Mouse (Mus musculus) liver, postnatal 0 days (tissue): ENCODE measurements at regions not wholly inside any gene's neighbourhood (a gene's known extent, or its start where the extent isn't known, plus 50 kb on each side); places are given as distances from the start of the nearest gene placed in this dataset.

Source experiments
- ATAC-seq: fragments of 200-750 bp; cut with Nextera tagmentation; 2 replicates; pipeline ENCODE4 v1.8.0; 2017; ENCODE audit warnings: mild to moderate bottlenecking, moderate library complexity
- DNase-seq: peaks from one replicate; pipeline ENCODE4 v3.0.0-alpha.2; 2016
- H3K27ac ChIP-seq: fragments of 300-500 bp; sonication (generic); 2 replicates; pipeline ENCODE4 v1.5.1; 2014; ENCODE audit warnings: antibody characterized with exemption, moderate library complexity, mild to moderate bottlenecking, low read depth
- H3K27me3 ChIP-seq: fragments of 300-500 bp; sonication (generic); 2 replicates; pipeline ENCODE4 v1.6.1; 2014; ENCODE audit warnings: low read length, control low read depth, mixed read lengths; ENCODE audit not compliant: insufficient read depth
- H3K36me3 ChIP-seq: fragments of 300-500 bp; sonication (generic); replicated peaks from 2 replicates; pipeline ENCODE4 v1.6.1; 2014; ENCODE audit warnings: mild to moderate bottlenecking, control low read depth, low read length, moderate library complexity, mixed read lengths; ENCODE audit not compliant: insufficient read depth
- H3K4me1 ChIP-seq: fragments of 300-500 bp; sonication (generic); 2 replicates; pipeline ENCODE4 v1.6.1; 2014; ENCODE audit warnings: antibody characterized with exemption, mild to moderate bottlenecking, control low read depth; ENCODE audit not compliant: insufficient read depth
- H3K4me2 ChIP-seq: fragments of 300-500 bp; sonication (generic); 2 replicates; pipeline ENCODE4 v1.6.1; 2014; ENCODE audit warnings: low read depth, mild to moderate bottlenecking, low read length, moderate library complexity, mixed read lengths
- H3K4me3 ChIP-seq: fragments of 300-500 bp; sonication (generic); 2 replicates; pipeline ENCODE4 v1.5.1; 2014; ENCODE audit warnings: low read depth, low read length
- H3K9ac ChIP-seq: fragments of 300-500 bp; sonication (generic); replicated peaks from 2 replicates; pipeline ENCODE4 v1.6.1; 2014; ENCODE audit warnings: mild to moderate bottlenecking, moderate library complexity
- H3K9me3 ChIP-seq: fragments of 300-500 bp; sonication (generic); 2 replicates; pipeline ENCODE4 v1.6.1; 2016; ENCODE audit warnings: mild to moderate bottlenecking, control low read depth, low read length, mixed read lengths
- CTCF ChIP-seq: sonication (generic); IDR thresholded peaks from 2 replicates; pipeline ENCODE4 v1.5.1; 2016; ENCODE audit warnings: antibody characterized with exemption, low read depth
- EP300 ChIP-seq: IDR thresholded peaks from 2 replicates; pipeline ENCODE4 v1.6.1; 2016; ENCODE audit warnings: antibody characterized with exemption, low read depth, mild to moderate bottlenecking
- WGBS: fragments of 180-500 bp; shearing (Covaris S2); extraction: QIAGEN DNeasy Blood & Tissue Kit; methylation state at CpG from one replicate; pipeline ENCODE4 v1.1.7; 2014; ENCODE audit not compliant: insufficient replicate concordance; 5-methylcytosine and 5-hydroxymethylcytosine counted together

DNA sequence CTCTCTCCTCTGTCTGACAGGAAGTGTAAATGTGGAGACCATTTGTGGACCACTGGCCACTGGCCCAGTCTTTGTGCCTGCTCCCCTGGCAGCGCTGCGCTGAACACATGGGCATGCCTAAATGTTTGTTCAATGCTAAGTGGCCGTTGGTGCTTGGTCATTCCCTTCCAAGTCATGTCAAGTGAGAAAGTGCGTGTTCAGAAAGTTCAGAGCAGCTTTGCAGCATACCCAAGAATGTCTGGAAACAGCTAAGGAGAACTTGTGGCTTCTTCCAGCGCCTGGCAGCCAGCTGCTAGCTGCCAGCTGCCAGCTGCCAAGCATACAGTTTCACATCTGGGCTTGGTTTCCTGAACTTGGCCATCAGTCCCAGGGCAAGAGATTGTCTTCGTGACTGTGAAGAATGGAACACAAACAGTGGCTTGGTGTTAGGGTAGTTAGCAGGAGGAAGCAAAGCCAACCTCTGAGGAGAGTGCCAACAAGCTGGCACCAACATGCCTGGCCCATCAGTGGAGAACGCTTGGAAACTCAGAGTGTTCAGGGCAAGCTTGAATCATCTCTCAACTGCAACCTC, 183.5 kb upstream of the Peli2 start:
- Histone ChIP-seq H3K9ac (no peak overlapping the region), H3K9me3 (no peaks in the 10 kb centered on the region), H3K4me2 (no peak overlapping the region), H3K27ac (no peak overlapping the region), H3K4me3 (no peak overlapping the region), H3K4me1 (no peaks in the 10 kb centered on the region), H3K27me3 (no peaks in the 10 kb centered on the region), H3K36me3 (no peaks in the 10 kb centered on the region)
- no peak for ATAC-seq
- 66% methylated on average over 7 of the region's 7 CpGs for WGBS
- TF ChIP-seq EP300 = no peak
- TF ChIP-seq CTCF = no peak
- DNase-seq = no peak

DNA sequence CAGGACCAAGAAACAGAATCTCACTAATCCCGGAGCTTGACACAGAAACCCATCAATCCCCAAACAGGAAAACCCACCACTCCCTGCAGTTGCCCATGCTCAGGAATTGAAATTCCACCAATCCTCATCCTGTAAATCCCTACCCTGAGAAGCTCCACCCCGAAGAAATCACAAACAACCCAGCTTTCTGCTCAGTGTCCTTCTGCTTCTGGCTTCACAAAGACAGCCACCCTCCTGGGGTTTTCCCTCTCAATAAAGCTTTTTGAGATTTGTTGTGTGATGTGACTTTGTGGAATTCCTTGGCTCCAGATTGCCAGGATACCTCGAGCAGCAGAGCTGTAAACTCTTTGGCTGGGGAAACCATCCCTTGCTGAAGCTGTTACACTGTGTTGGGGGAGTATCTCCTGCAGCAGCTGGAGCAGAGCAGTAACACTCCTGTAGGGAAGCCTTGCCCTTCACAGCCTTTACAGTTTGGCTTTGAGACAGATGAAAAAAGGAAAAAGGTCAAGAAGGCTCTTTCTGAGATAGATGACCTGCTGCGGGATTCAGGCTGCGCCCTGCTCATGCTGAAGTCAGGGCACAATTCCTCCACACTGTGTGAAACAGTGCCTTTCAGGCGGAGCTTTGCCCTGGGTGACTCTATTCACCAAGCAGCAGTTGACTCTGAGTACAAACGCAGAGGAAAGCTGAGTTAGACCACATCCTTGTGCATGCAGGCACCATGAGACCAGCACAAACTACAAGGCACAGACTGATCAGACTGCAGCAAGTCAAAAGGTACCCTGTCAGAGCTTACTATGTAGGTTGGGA, 180.6 kb upstream of the Peli2 start:
- Histone ChIP-seq H3K4me1 (no peaks in the 10 kb centered on the region), H3K9ac (no peak overlapping the region), H3K27ac (no peak overlapping the region), H3K9me3 (no peaks in the 10 kb centered on the region), H3K27me3 (no peaks in the 10 kb centered on the region), H3K4me3 (no peak overlapping the region), H3K4me2 (no peak overlapping the region), H3K36me3 (no peaks in the 10 kb centered on the region)
- no peak for ATAC-seq
- WGBS = 51% methylated on average over 7 of the region's 7 CpGs
- DNase-seq = no peak
- no peak for TF ChIP-seq CTCF
- TF ChIP-seq EP300 = no peak

DNA sequence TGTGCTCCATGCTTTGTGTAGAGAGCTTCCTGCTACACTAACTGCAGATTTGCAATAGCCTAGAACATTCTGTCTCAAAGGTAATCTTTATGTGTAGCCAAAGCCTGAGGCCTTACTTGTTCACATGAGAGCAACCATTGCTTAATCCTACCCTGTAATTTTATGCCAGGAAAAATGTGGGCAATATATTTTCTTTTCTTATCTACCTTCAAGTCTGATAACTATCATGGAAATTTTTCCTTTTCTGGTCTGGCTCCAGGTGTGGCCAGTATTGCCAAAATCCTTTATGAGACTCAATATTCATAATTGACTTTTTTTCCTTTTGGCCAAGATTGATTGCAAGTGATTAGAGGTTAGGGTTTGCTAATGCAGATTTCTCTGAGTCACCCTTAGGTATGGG, 178.0 kb upstream of the Peli2 start:
- Histone ChIP-seq H3K36me3 (no peaks in the 10 kb centered on the region), H3K4me2 (no peak overlapping the region), H3K27me3 (no peaks in the 10 kb centered on the region), H3K4me3 (no peak overlapping the region), H3K9ac (no peak overlapping the region), H3K9me3 (no peaks in the 10 kb centered on the region), H3K27ac (no peak overlapping the region), H3K4me1 (no peaks in the 10 kb centered on the region)
- DNase-seq = no peak
- TF ChIP-seq CTCF = no peak
- no peak for TF ChIP-seq EP300
- ATAC-seq = no peak

DNA sequence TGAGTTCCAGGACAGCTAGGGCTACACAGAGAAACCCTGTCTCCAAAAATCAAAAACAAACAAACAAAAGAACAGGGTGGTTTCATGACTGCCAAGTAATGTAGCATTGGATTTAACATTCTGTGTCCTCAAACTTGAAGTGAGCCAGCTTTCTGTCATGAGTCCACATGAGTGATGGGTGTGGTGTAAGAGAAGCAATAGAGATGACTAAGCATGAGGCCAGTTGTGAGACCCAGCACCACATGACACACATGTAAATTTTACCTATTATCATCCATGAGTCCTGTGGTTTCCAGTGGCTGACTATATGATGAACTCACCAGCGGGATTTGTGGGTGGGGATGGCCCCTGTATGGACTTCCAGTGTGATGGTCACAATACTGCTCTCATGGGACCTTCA, 176.0 kb upstream of the Peli2 start:
- H3K27me3 ChIP-seq = no peaks in the 10 kb centered on the region
- no peak for ATAC-seq
- no peak overlapping the region for H3K4me2 ChIP-seq
- no peak overlapping the region for H3K4me3 ChIP-seq
- no peak overlapping the region for H3K9ac ChIP-seq
- H3K9me3 ChIP-seq = no peaks in the 10 kb centered on the region
- no peaks in the 10 kb centered on the region for H3K36me3 ChIP-seq
- DNase-seq = no peak
- no peaks in the 10 kb centered on the region for H3K4me1 ChIP-seq
- TF ChIP-seq CTCF (no peak), EP300 (no peak)
- no peak overlapping the region for H3K27ac ChIP-seq
- WGBS = 70% methylated on average over 1 of the region's 1 CpGs

DNA sequence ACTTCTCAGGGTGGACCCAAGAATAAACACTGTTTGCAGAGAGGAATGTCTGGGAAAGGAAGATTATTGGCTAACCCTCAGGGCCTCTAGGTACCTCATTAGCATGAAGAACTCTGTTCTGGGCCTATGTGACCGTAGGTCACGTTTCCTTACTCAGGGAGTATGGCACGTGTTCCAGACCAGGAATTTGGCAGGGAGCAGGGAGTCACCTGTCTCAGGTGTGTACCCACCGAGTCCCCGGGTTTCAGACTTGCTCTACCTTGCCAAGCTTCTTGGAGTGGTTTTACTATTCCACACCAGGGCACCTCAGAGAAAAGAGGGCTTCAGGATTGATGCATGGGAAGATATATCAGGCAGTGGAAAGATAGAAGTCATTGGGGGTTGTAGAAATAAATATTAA, 169.6 kb upstream of the Peli2 start:
- DNase-seq = no peak
- H3K4me3 ChIP-seq = no peak overlapping the region
- TF ChIP-seq EP300 (no peak), CTCF (no peak)
- no peaks in the 10 kb centered on the region for H3K4me1 ChIP-seq
- H3K36me3 ChIP-seq = no peaks in the 10 kb centered on the region
- no peak for ATAC-seq
- H3K27ac ChIP-seq = no peak overlapping the region
- WGBS = 65% methylated on average over 5 of the region's 5 CpGs
- no peaks in the 10 kb centered on the region for H3K27me3 ChIP-seq
- H3K4me2 ChIP-seq = no peak overlapping the region
- no peaks in the 10 kb centered on the region for H3K9me3 ChIP-seq
- H3K9ac ChIP-seq = no peak overlapping the region

DNA sequence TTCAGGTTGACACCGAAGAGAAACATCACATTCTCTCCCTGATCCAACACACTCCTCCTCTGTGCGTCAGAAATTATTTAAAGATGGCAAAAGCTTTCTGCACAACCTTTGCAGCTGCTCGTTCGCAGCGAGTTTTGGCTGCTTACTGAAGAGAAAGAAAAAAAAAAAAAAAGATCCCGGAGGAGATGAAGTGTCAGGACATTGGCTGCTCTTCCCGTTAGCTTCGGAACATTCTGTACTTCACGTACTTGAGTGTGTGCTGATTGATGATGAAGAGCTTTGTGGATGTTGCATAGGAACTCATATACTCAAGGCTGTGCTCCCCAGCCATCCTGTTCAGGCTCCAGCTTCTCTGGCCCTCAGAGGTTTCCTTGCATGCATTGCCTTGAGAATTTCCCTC, 162.5 kb upstream of the Peli2 start:
- TF ChIP-seq EP300 (no peak), CTCF (no peak)
- Histone ChIP-seq H3K27me3 (no peaks in the 10 kb centered on the region), H3K4me1 (no peaks in the 10 kb centered on the region), H3K4me2 (no peak overlapping the region), H3K9ac (no peak overlapping the region), H3K27ac (no peak overlapping the region), H3K9me3 (no peaks in the 10 kb centered on the region), H3K4me3 (no peak overlapping the region), H3K36me3 (no peaks in the 10 kb centered on the region)
- DNase-seq (no peak), ATAC-seq (no peak)
- 86% methylated on average over 9 of the region's 9 CpGs for WGBS
